Mouse (Mus musculus) spleen, postnatal 36 days (tissue): ENCODE measurements around the gene Smim12.

ENCODE experiments used
- DNase-seq, 2 experiments: peaks; one replicate each; pipeline ENCODE4 v3.0.0; 2022; ENCODE audit warnings: low spot score in 2 of 2, mixed read lengths in 1 of 2

Gene Smim12

GRCm38 (mm10) chr4:127235742-127236487 lies 7.7 kb upstream of the Smim12 start:
- peak; percentile 80 to 85 for DNase-seq

- DNase-seq = no peak
These were observed 7.0 kb upstream of the Smim12 start for GRCm38 (mm10) chr4:127236631-127237030.

- no peak for DNase-seq
These were observed 6.3 kb upstream of the Smim12 start for GRCm38 (mm10) chr4:127237271-127237670.

DNA sequence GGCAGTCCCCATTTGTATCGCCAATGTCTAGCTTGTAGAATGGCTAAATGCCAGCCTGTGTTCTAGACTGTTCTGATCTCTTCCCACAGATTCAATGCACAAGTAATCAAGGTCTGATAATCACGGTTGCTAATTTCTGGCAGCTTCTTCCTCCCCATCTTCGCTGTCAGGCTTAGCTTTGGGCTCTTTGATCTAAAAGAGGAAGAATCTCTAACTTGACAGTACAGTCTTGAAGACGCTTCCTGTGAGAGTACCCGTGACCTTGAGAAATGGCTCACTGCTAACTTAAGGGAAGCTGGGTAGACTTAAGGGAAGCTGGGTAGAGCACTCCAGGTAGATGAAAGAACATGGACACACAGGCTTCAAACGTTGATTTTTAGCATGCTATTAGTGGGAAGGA lies 888 bp upstream of the Smim12 start:
- peak; percentile 59 to 68 for DNase-seq

GRCm38 (mm10) chr4:127243953-127244352 lies 369 bp downstream of the Smim12 start:
- no peak for DNase-seq

- DNase-seq = peak; percentile 87 to 92
These were observed 6.2 kb downstream of the Smim12 start for GRCm38 (mm10) chr4:127249701-127250349.

DNA sequence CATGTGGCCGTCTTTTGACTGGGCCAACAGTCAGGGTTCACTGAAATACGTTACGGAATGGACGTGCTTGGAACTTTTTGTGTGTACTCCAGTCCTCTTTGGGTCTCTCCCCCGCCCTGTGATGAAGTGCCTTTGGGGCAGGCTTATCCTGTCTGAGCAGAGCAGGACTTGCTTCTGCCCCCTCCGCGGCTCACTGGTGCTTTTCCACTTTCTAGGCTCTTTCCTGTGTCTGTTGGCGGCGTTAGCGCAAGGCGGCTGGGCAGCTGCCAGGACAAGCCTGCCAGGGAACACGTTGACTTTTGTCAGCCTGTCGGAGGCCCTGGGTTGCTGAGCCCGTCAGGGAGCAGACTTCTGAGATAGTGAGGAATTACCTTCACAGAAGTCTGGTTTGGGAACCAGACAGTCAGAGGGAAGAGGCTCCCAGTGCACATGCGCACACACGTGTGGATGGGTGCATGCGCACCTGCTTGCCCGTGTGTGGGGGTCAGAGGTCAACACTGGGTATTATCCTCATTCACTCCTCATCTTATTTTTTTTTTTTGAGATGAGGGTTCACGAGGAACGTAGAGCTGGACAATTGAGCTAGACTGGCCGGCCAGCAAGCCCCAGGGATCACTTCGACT lies 8.5 kb downstream of the Smim12 start:
- DNase-seq = no peak

- DNase-seq = no peak
These were observed 13.2 kb downstream of the Smim12 start for GRCm38 (mm10) chr4:127256739-127257138.

DNA sequence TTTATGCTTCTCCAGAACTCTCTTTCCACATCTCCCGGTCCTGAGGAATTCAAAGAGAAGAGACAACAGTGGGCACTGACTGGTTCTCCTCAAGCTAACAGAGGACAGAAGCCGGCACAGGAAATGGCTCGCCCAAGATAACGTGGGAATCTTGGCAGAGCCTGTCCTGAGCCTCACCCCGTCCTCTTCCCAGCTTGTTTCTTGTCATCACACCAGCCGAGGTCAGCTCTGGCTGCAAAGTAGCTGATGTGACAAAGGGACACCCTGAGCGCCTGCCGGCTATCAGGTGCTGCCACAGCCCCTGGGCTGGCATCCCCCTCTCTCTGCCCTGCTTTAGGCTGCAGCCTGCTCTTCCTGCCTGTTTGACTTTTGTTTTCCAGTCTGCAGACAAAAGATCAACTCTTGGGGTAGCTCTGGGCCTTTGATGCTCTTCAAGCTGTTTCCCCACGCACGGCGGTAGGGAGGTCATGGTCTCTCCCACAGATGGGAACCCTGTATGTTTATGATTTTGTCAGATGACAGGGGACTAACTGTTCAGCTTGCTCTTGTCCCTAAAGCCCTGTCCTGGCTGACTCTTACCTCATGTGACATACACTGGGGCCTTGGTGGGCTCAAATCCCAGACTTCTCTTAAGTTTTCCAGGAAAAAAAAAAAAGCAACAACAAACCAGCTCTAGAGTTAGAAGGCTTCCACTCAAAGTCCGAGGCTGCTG lies 14.8 kb downstream of the Smim12 start:
- no peak for DNase-seq

DNA sequence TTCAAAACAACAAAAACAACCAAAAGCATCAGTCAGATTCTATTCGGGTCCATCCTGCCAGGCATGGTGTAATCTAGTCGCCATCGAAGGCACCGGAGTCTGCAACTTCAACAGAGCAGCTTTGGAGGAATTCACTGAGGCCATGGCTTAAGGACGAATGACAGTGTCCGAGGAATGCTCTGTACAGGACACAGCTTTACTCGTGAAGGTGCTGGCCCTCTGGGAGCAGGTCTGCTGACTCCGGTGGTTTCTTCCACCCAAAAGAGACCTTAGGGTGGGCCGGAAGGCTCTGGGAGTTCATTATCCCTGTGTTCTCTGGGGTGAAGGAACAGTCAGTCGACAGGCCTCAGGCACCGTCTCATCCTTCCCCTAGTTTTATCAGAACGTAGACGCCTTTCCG lies 18.0 kb downstream of the Smim12 start:
- DNase-seq = no peak

DNA sequence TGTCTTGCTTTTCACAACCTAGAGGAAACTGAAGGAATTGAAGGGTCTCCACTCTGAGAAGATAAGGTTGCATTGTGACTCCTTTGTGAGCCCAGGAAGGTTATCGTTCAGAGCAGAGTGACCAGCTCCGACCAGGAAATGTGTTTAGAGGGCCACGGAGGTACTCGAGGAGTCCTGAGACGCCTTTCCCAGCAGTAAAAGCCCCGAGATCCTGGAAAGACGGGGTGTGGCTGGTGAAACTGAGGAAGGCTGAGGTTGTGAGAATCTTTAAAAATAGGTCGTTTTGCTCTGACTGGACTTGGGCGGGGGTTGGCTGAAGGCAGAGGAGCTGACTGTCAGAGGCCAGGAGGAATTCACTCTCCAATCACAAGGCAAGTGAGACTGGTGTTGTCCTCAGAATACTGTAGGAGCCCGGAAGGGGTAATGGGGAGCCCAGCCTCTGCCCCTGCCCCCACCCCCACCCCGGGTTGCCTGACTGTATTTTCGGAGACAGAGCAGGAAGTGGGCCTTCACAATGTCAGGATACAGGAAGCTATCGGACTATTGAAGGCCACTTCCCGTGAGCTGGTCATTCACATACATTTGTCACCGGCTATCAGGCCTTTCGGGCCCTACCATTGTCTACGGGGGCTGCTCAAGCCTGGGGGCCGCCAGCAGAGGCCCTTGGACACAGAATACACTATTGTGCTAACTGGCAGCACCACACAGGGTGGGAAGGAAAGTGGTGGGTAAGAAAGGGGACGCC lies 20.0 kb downstream of the Smim12 start:
- DNase-seq = no peak

DNA sequence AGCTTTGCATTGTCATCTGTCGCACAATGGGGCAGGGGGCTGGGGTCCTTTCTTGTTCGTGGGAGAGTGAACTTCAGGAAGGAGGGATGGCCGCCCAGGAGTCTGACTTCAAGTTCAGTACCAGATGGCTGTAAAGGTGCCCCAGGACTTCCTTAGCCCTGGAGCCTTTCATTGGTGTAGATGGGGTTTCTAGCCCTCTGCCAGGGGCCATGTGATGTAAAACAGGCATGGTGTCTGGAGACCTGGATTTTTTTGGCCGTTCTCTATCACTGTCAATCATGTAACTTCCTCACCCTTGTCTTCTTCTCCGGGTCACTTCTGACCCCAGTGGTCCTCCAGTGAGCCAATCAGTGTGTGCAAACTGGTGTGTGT lies 20.6 kb downstream of the Smim12 start:
- DNase-seq = no peak

DNA sequence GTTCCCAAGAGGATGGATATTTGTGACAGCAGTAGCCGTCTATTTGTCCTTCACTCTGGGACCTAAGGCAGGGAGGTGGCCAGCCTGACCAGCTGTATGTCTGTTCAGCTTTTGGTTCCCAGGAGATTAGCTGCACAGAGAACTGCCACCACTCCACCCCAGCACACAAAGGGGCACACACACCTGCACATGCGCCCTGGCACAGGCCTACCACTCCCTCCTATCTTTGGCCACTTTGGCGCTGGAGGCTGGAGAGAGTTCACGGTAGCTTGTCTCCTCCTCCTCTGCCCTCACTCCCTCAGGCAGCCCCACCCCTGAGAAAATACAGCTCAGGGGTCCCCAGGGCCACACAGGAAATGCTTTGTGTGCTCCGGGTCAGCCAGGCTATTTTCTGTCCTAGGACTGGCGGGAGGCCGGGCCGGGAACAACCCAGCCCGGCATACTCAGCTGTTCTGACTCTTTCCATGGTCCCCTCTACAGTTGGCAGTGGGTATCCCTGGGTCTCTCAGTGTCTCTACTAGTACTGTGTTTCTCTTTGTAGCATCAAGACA lies 34.9 kb downstream of the Smim12 start:
- no peak for DNase-seq

- DNase-seq = no peak
These were observed 35.7 kb downstream of the Smim12 start for GRCm38 (mm10) chr4:127279241-127279640.

- DNase-seq = no peak
These were observed 43.3 kb downstream of the Smim12 start for GRCm38 (mm10) chr4:127286907-127287306.

GRCm38 (mm10) chr4:127289039-127289548 lies 45.5 kb downstream of the Smim12 start:
- no peak for DNase-seq

DNA sequence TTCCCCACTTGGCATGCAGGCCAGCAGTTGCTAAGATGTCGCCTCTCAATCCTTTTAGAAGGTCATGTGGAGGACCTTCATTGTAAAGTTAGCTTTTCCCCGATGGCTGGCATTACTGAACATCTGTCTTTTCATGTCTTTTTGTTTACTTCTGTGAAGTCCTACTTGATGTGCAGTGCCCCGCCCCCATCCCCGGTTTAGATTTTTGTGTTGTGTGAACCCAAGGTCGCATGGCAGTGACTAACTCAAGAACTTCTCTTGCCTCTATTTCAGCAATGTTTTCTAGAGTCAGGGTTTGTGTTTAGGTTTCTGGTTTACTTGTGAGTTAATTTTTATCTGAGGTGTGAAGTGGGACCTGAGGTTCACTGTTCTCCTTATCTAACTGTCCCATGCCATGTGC lies 49.0 kb downstream of the Smim12 start:
- no peak for DNase-seq
